Mouse (Mus musculus) olfactory bulb, adult 2 months (tissue): Measurements from ENCODE around the gene Syngr4.

Source experiments
- CTCF ChIP-seq: fragments of 200-500 bp; IDR thresholded peaks from 2 replicates; pipeline ENCODE4 v1.5.1; 2012; ENCODE audit warnings: low read depth, mild to moderate bottlenecking, low read length, moderate library complexity; ENCODE audit not compliant: insufficient read depth
- POLR2A ChIP-seq: fragments of 200-500 bp; IDR thresholded peaks from 2 replicates; pipeline ENCODE4 v1.6.1; 2012; ENCODE audit warnings: mild to moderate bottlenecking, low read depth, low read length, moderate library complexity; ENCODE audit not compliant: insufficient read depth

DNA sequence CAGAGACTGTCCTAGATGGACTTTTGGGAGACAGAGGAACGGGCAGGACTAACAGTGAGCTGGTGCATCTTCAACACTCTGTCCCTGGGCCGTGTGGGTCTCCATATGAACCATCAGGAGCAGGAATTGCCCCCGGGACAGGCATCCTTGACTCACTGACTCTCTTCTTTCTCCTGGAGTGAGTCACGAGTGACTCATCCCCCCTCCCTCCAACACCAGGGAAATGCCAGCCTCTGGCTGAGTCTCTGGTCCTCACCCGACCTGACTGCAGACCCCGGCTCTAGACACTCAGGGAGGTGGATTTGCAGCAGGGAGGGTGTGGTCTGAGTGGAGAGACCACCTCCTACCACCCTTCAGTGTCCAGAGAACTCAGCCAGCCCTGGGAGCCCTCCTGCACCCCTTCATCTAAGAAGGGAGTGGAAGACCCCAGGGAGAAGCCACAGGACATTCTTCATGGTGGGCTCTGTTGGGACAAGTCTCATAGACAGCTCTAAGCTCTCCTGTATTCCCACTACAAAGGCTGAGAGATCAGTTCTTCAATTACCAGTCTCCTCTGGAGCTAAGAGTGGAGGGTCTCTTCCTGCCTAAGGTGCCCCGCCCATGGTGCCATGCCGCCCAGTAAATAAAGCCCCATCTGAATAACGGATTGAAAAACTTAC is 24.2 kb upstream of the Syngr4 start:
- no peak for TF ChIP-seq CTCF
- TF ChIP-seq POLR2A, result no peak
